Mouse (Mus musculus): ENCODE results near the gene Celf6. TPM values are rescaled to one million over a fixed set of nuclear protein-coding genes. Genes with fewer than 3 reads are reported as not detected.

Gene Celf6
- polyA plus RNA-seq, 1 experiment from 2014 or later: 2.5 TPM

GRCm38 (mm10) chr9:59649911-59650310, 72.2 kb downstream of the Celf6 start:
- Histone ChIP-seq H3K9me3 (replicated peaks) (no peaks in the 10 kb centered on the region), H3K27ac (no peak overlapping the region), H3K36me3 (peaks cover 44% of the 10 kb centered on the region), H3K9ac (no peak overlapping the region), H3K4me2 (no peak overlapping the region), H3K4me3 (replicated peaks) (no peak overlapping the region), H3K4me1 (no peaks in the 10 kb centered on the region), H3K27me3 (no peaks in the 10 kb centered on the region)
- no peak for ATAC-seq (replicated peaks; ENCODE audit: low FRiP score)
- 97% methylated on average over 4 of the region's 4 CpGs for WGBS

- no peak for ATAC-seq (replicated peaks; ENCODE audit: low FRiP score)
- Histone ChIP-seq H3K4me1 (peaks cover 11% of the 10 kb centered on the region), H3K36me3 (peaks cover 29% of the 10 kb centered on the region), H3K9me3 (replicated peaks) (no peaks in the 10 kb centered on the region), H3K9ac (no peak overlapping the region), H3K4me3 (replicated peaks) (no peak overlapping the region), H3K27ac (no peak overlapping the region), H3K27me3 (no peaks in the 10 kb centered on the region), H3K4me2 (no peak overlapping the region)
- WGBS: 31% methylated on average over 3 of the region's 3 CpGs
Measured at GRCm38 (mm10) chr9:59653371-59653770, 75.7 kb downstream of the Celf6 start.

- no peak overlapping the region for H3K4me2 ChIP-seq
- no peaks in the 10 kb centered on the region for H3K9me3 ChIP-seq (replicated peaks)
- no peak for ATAC-seq (replicated peaks; ENCODE audit: low FRiP score)
- H3K4me3 ChIP-seq (replicated peaks): no peak overlapping the region
- WGBS: 90% methylated on average over 2 of the region's 2 CpGs
- H3K36me3 ChIP-seq: peaks cover 18% of the 10 kb centered on the region
- no peak overlapping the region for H3K27ac ChIP-seq
- H3K27me3 ChIP-seq: no peaks in the 10 kb centered on the region
- no peak overlapping the region for H3K9ac ChIP-seq
- peaks cover 21% of the 10 kb centered on the region for H3K4me1 ChIP-seq
Measured at GRCm38 (mm10) chr9:59654450-59654983, 76.8 kb downstream of the Celf6 start.

- WGBS: under 1% methylated on average over 46 of the region's 46 CpGs
- Histone ChIP-seq H3K4me2 (peak within 1 kb of the TSS; percentile 75), H3K4me1 (peaks cover 37% of the 10 kb centered on the region), H3K4me3 (replicated peaks) (peak within 1 kb of the TSS; percentile 93), H3K27ac (peak within 1 kb of the TSS; percentile 98), H3K27me3 (no peaks in the 10 kb centered on the region), H3K9me3 (replicated peaks) (no peaks in the 10 kb centered on the region), H3K36me3 (peaks cover 16% of the 10 kb centered on the region), H3K9ac (peak within 1 kb of the TSS; percentile 89)
- peak; percentile 95 for ATAC-seq (replicated peaks; ENCODE audit: low FRiP score)
Measured at GRCm38 (mm10) chr9:59655958-59656634, 78.4 kb downstream of the Celf6 start, which contains the start of gene Pkm. TSS of gene Pkm (plus strand) at chr9:59656368.

Other genes starting within 250 kb of the Celf6 start
- 14.2 and 14.6 TPM in 2 replicates for gene Bbs4, start 224.4 kb upstream of the Celf6 start, polyA plus RNA-seq (2015; fragmentation: Nextera tagmentation; extraction: Ambion mirVana)
- gene Arih1, start 91.3 kb upstream of the Celf6 start, polyA plus RNA-seq (2015; fragmentation: Nextera tagmentation; extraction: Ambion mirVana): 16.3 and 18.4 TPM in 2 replicates
- gene Hexa, start 38.4 kb upstream of the Celf6 start, polyA plus RNA-seq (2015; fragmentation: Nextera tagmentation; extraction: Ambion mirVana): 58.9 and 67.1 TPM in 2 replicates
- gene Tmem202, start 38.1 kb upstream of the Celf6 start, polyA plus RNA-seq (2015; fragmentation: Nextera tagmentation; extraction: Ambion mirVana): 0.26 TPM in 1 of 2 replicates, not detected in the other
- gene Parp6, start 39.4 kb downstream of the Celf6 start, polyA plus RNA-seq (2015; fragmentation: Nextera tagmentation; extraction: Ambion mirVana): 22.9 and 27.6 TPM in 2 replicates
- gene Pkm, start 78.5 kb downstream of the Celf6 start, polyA plus RNA-seq (2015; fragmentation: Nextera tagmentation; extraction: Ambion mirVana): 1,267 and 1,340 TPM in 2 replicates
- gene Gramd2, start 102.2 kb downstream of the Celf6 start, polyA plus RNA-seq (2015; fragmentation: Nextera tagmentation; extraction: Ambion mirVana): 0.95 and 1.0 TPM in 2 replicates
- gene Senp8, start 172.8 kb downstream of the Celf6 start, polyA plus RNA-seq (2015; fragmentation: Nextera tagmentation; extraction: Ambion mirVana): 12.5 and 14.1 TPM in 2 replicates
- 15.1 and 18.7 TPM in 2 replicates for gene Myo9a, start 173.0 kb downstream of the Celf6 start, polyA plus RNA-seq (2015; fragmentation: Nextera tagmentation; extraction: Ambion mirVana)